Mouse (Mus musculus) brain, embryonic 14.5 days (tissue): Measurements from ENCODE around the gene Ppara.

Experiments used
- CTCF ChIP-seq: fragments of 200-500 bp; IDR thresholded peaks from 2 replicates; pipeline ENCODE4 v1.5.1; 2012; ENCODE audit warnings: inconsistent platforms, mild to moderate bottlenecking, moderate library complexity, borderline replicate concordance; ENCODE audit not compliant: insufficient read depth, insufficient read length; ENCODE audit errors: extremely low read depth
- POLR2A ChIP-seq: fragments of 200-500 bp; IDR thresholded peaks from 2 replicates; pipeline ENCODE4 v1.6.1; 2012; ENCODE audit warnings: mild to moderate bottlenecking, inconsistent platforms, borderline replicate concordance; ENCODE audit not compliant: poor library complexity, insufficient read depth, insufficient read length, severe bottlenecking; ENCODE audit errors: extremely low read depth

DNA sequence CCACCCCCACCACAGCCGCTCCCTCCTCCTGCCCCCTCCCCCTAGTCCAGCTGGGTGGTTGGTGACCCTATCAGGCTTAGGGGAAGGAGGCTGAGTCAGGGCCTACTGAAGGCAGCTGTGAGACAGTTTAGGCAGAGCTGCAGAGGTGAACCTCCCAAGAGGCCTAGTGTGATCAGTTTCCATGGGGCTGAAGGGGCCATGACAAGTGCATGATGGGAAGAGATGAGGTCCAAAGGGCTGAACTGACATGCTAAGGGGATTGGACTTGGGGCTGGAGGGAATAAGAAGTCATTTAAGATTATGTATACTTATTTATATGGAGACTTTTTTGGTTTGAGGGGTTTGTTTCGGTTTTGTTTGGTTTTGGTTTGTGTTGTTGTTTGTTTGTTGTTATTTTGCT lies 41.5 kb downstream of the Ppara start:
- TF ChIP-seq CTCF (no peak), POLR2A (no peak)
